Mouse (Mus musculus): ENCODE data around the gene Olfr538. TPM values are rescaled to one million over a fixed set of nuclear protein-coding genes. Genes with fewer than 3 reads are reported as not detected.
"Not testable (repeated sequence)": the region's sequence is repeated elsewhere in the genome, so short reads cannot be mapped to it uniquely, and the experiment has no call there.

Gene Olfr538
- polyA plus RNA-seq (2015; fragmentation: Nextera tagmentation; extraction: Ambion mirVana), result not detected in 2 replicates

GRCm38 (mm10) chr7:140567586-140567985, at the start of gene Olfr538:
Olfr538 (plus strand) TSS chr7:140567886.
- Histone ChIP-seq H3K36me3 (no peaks in the 10 kb centered on the region), H3K27ac (replicated peaks) (no peak within 1 kb of the TSS), H3K9me3 (no peaks in the 10 kb centered on the region), H3K4me1 (no peaks in the 10 kb centered on the region), H3K4me2 (replicated peaks) (no peak within 1 kb of the TSS), H3K9ac (replicated peaks) (no peak within 1 kb of the TSS), H3K4me3 (no peak within 1 kb of the TSS), H3K27me3 (no peaks in the 10 kb centered on the region)
- ATAC-seq (replicated peaks), result no peak
- WGBS, result 64% methylated on average over 3 of the region's 3 CpGs

- no peak for ATAC-seq (replicated peaks)
- no peaks in the 10 kb centered on the region for H3K27me3 ChIP-seq
- H3K4me1 ChIP-seq, result no peaks in the 10 kb centered on the region
- H3K27ac ChIP-seq (replicated peaks), result no peak overlapping the region
- H3K9ac ChIP-seq (replicated peaks), result no peak overlapping the region
- H3K4me2 ChIP-seq (replicated peaks), result no peak overlapping the region
- 81% methylated on average over 2 of the region's 2 CpGs for WGBS
- H3K4me3 ChIP-seq, result no peak overlapping the region
- H3K36me3 ChIP-seq, result no peaks in the 10 kb centered on the region
- H3K9me3 ChIP-seq, result no peaks in the 10 kb centered on the region
These were observed 27.9 kb upstream of the Olfr538 start for GRCm38 (mm10) chr7:140539746-140540145.

- not testable (repeated sequence) for H3K9ac ChIP-seq (replicated peaks); ATAC-seq (replicated peaks); H3K4me3 ChIP-seq; H3K27me3 ChIP-seq; H3K36me3 ChIP-seq; H3K27ac ChIP-seq (replicated peaks); H3K4me1 ChIP-seq; H3K9me3 ChIP-seq; H3K4me2 ChIP-seq (replicated peaks)
- 80% methylated on average over 2 of the region's 2 CpGs for WGBS
These were observed 33.3 kb downstream of the Olfr538 start, which contains the start of gene Olfr46 for GRCm38 (mm10) chr7:140600969-140601368. Olfr46 (plus strand) TSS chr7:140601269.

Other genes starting within 250 kb of the Olfr538 start
- gene Olfr525, start 247.0 kb upstream of the Olfr538 start, polyA plus RNA-seq (2015; fragmentation: Nextera tagmentation; extraction: Ambion mirVana), result not detected in 2 replicates
- not detected in 2 replicates for gene Olfr527, start 233.9 kb upstream of the Olfr538 start, polyA plus RNA-seq (2015; fragmentation: Nextera tagmentation; extraction: Ambion mirVana)
- not detected in 2 replicates for gene Olfr60, start 206.2 kb upstream of the Olfr538 start, polyA plus RNA-seq (2015; fragmentation: Nextera tagmentation; extraction: Ambion mirVana)
- not detected in 2 replicates for gene Olfr530, start 191.6 kb upstream of the Olfr538 start, polyA plus RNA-seq (2015; fragmentation: Nextera tagmentation; extraction: Ambion mirVana)
- not detected in 2 replicates for gene Olfr531, start 165.0 kb upstream of the Olfr538 start, polyA plus RNA-seq (2015; fragmentation: Nextera tagmentation; extraction: Ambion mirVana)
- gene Olfr532, start 146.2 kb upstream of the Olfr538 start, polyA plus RNA-seq (2015; fragmentation: Nextera tagmentation; extraction: Ambion mirVana), result not detected in 2 replicates
- not detected in 2 replicates for gene Olfr533, start 104.5 kb upstream of the Olfr538 start, polyA plus RNA-seq (2015; fragmentation: Nextera tagmentation; extraction: Ambion mirVana)
- gene Olfr535, start 83.7 kb upstream of the Olfr538 start, polyA plus RNA-seq (2015; fragmentation: Nextera tagmentation; extraction: Ambion mirVana), result not detected in 2 replicates
- not detected in 2 replicates for gene Olfr536, start 60.5 kb upstream of the Olfr538 start, polyA plus RNA-seq (2015; fragmentation: Nextera tagmentation; extraction: Ambion mirVana)
- gene Olfr46, start 33.4 kb downstream of the Olfr538 start, polyA plus RNA-seq (2015; fragmentation: Nextera tagmentation; extraction: Ambion mirVana), result 0.03 TPM in 1 of 2 replicates, not detected in the other
- gene Olfr61, start 61.1 kb downstream of the Olfr538 start, polyA plus RNA-seq (2015; fragmentation: Nextera tagmentation; extraction: Ambion mirVana), result not detected in 2 replicates
- not detected in 2 replicates for gene Olfr53, start 78.6 kb downstream of the Olfr538 start, polyA plus RNA-seq (2015; fragmentation: Nextera tagmentation; extraction: Ambion mirVana)
- gene Olfr539, start 92.0 kb downstream of the Olfr538 start, polyA plus RNA-seq (2015; fragmentation: Nextera tagmentation; extraction: Ambion mirVana), result 0.01 TPM in 1 of 2 replicates, not detected in the other
- not detected in 2 replicates for gene Olfr45, start 114.1 kb downstream of the Olfr538 start, polyA plus RNA-seq (2015; fragmentation: Nextera tagmentation; extraction: Ambion mirVana)
- not detected in 2 replicates for gene Olfr541, start 129.4 kb downstream of the Olfr538 start, polyA plus RNA-seq (2015; fragmentation: Nextera tagmentation; extraction: Ambion mirVana)
- not detected in 2 replicates for gene Cyp2e1, start 195.9 kb downstream of the Olfr538 start, polyA plus RNA-seq (2015; fragmentation: Nextera tagmentation; extraction: Ambion mirVana)
- 0.13 and 0.55 TPM in 2 replicates for gene Syce1, start 220.0 kb downstream of the Olfr538 start, polyA plus RNA-seq (2015; fragmentation: Nextera tagmentation; extraction: Ambion mirVana)

All from forebrain, embryonic 15.5 days (tissue).